Mouse (Mus musculus) hindbrain, embryonic 16.5 days (tissue): Measurements from ENCODE around the gene Ece1. TPM values are rescaled to one million over a fixed set of nuclear protein-coding genes. Genes with fewer than 3 reads are reported as not detected.

ENCODE experiments used
- ATAC-seq: fragments of 200-750 bp; cut with Nextera tagmentation; 2 replicates; pipeline ENCODE4 v1.8.0; 2017; ENCODE audit warnings: moderate TSS enrichment, moderate library complexity
- H3K27ac ChIP-seq: fragments of 300-500 bp; sonication (generic); 2 replicates; pipeline ENCODE4 v1.5.1; 2014; ENCODE audit warnings: low read depth, mild to moderate bottlenecking, control low read depth, low read length, moderate library complexity
- H3K27me3 ChIP-seq: fragments of 300-500 bp; sonication (generic); replicated peaks from 2 replicates; pipeline ENCODE4 v1.6.1; 2014; ENCODE audit warnings: low read length; ENCODE audit not compliant: control insufficient read depth, insufficient read depth
- H3K36me3 ChIP-seq: fragments of 300-500 bp; sonication (generic); 2 replicates; pipeline ENCODE4 v1.6.1; 2014; ENCODE audit warnings: mild to moderate bottlenecking, low read length, moderate library complexity, mixed read lengths; ENCODE audit not compliant: control insufficient read depth, insufficient read depth
- H3K4me1 ChIP-seq: fragments of 300-500 bp; sonication (generic); 2 replicates; pipeline ENCODE4 v1.6.1; 2014; ENCODE audit warnings: low read depth, low read length; ENCODE audit not compliant: control insufficient read depth, insufficient read depth
- H3K4me2 ChIP-seq: fragments of 300-500 bp; sonication (generic); 2 replicates; pipeline ENCODE4 v1.6.1; 2014; ENCODE audit warnings: mild to moderate bottlenecking, low read length, control low read depth, moderate library complexity
- H3K4me3 ChIP-seq: fragments of 300-500 bp; sonication (generic); 2 replicates; pipeline ENCODE4 v1.5.1; 2014; ENCODE audit warnings: mild to moderate bottlenecking, low read length, control low read depth, moderate library complexity
- H3K9ac ChIP-seq: fragments of 300-500 bp; sonication (generic); 2 replicates; pipeline ENCODE4 v1.6.1; 2014; ENCODE audit warnings: low read depth, mild to moderate bottlenecking, control low read depth, low read length, moderate library complexity
- H3K9me3 ChIP-seq: fragments of 300-500 bp; sonication (generic); 2 replicates; pipeline ENCODE4 v1.6.1; 2014; ENCODE audit warnings: mild to moderate bottlenecking, low read length, moderate library complexity; ENCODE audit not compliant: control insufficient read depth
- WGBS: fragments of 180-500 bp; shearing (Covaris S2); extraction: QIAGEN DNeasy Blood & Tissue Kit; methylation state at CpG from one replicate; pipeline ENCODE4 v1.1.7; 2014; 5-methylcytosine and 5-hydroxymethylcytosine counted together
- polyA plus RNA-seq: library from polyadenylated mRNA; unstranded; fragments of >200 nt; fragmentation: Nextera tagmentation; extraction: Ambion mirVana; gene quantifications from 2 replicates; pipeline ENCODE4 v1.2.1, GENCODE M21; 2015

Gene Ece1
- polyA plus RNA-seq, 1 experiment from 2014 or later, result 18.5 TPM

- no peak overlapping the region for H3K9ac ChIP-seq
- no peaks in the 10 kb centered on the region for H3K9me3 ChIP-seq
- H3K4me2 ChIP-seq, result no peak overlapping the region
- peaks cover 13% of the 10 kb centered on the region for H3K4me1 ChIP-seq
- no peak overlapping the region for H3K4me3 ChIP-seq
- no peak for ATAC-seq
- H3K27ac ChIP-seq, result no peak overlapping the region
- 94% methylated on average over 15 of the region's 15 CpGs for WGBS
- peaks cover 11% of the 10 kb centered on the region for H3K36me3 ChIP-seq
- H3K27me3 ChIP-seq, result no peaks in the 10 kb centered on the region
These were observed 151.9 kb downstream of the Ece1 start for GRCm38 (mm10) chr4:138013723-138014479.

Other genes starting within 250 kb of the Ece1 start
- gene Rap1gap, start 197.5 kb upstream of the Ece1 start, polyA plus RNA-seq, result 119 and 120 TPM in 2 replicates
- 16.9 and 18.0 TPM in 2 replicates for gene Alpl, start 65.9 kb upstream of the Ece1 start, polyA plus RNA-seq
- gene Eif4g3, start 130.8 kb downstream of the Ece1 start, polyA plus RNA-seq, result 43.2 and 46.0 TPM in 2 replicates